Mouse (Mus musculus): ENCODE results near the gene Apba1. TPM values are rescaled to one million over a fixed set of nuclear protein-coding genes. Genes with fewer than 3 reads are reported as not detected.

The Apba1 gene
- polyA plus RNA-seq, 1 experiment from 2014 or later, result 0.40 TPM

- ATAC-seq (replicated peaks; ENCODE audit: insufficient number of reproducible peaks, low FRiP score, low TSS enrichment), result no peak
- Histone ChIP-seq H3K4me1 (ENCODE audit: control insufficient read depth, insufficient read depth, low read length) (no peaks in the 10 kb centered on the region), H3K36me3 (ENCODE audit: control insufficient read depth, insufficient read depth, low read length) (no peaks in the 10 kb centered on the region), H3K9ac (ENCODE audit: low read depth, low read length) (no peak overlapping the region), H3K27ac (ENCODE audit: low read depth, low read length) (no peak overlapping the region), H3K4me2 (no peak overlapping the region), H3K9me3 (replicated peaks; ENCODE audit: control insufficient read depth, low read length) (no peaks in the 10 kb centered on the region), H3K4me3 (ENCODE audit: low read depth, low read length) (no peak overlapping the region), H3K27me3 (ENCODE audit: control insufficient read depth, insufficient read depth, low read length) (no peaks in the 10 kb centered on the region)
- WGBS (ENCODE audit: insufficient replicate concordance), result 59% methylated on average over 14 of the region's 14 CpGs
Observed at GRCm38 (mm10) chr19:23833685-23834682, 75.3 kb downstream of the Apba1 start.

DNA sequence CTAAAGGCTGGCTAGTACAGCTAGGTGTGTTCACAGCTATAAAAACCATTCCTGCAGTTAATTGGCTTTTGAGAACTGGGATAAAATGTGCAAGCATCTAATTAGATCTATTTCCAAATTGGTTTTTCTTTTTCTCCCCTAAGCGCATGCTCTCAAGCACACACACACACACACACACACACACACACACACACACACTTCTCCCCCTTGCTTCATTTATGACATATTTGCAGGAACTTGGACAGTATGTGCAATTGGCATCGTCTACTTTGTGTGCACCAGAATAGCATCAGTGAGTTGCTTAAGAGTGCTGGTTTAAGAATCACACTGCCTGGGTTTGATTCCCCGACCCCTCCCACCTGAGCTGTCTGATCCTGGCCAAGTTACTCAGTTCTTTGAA is 76.0 kb downstream of the Apba1 start:
- H3K4me3 ChIP-seq (ENCODE audit: low read depth, low read length), result no peak overlapping the region
- H3K4me2 ChIP-seq, result no peak overlapping the region
- no peak overlapping the region for H3K27ac ChIP-seq (ENCODE audit: low read depth, low read length)
- H3K27me3 ChIP-seq (ENCODE audit: control insufficient read depth, insufficient read depth, low read length), result no peaks in the 10 kb centered on the region
- H3K4me1 ChIP-seq (ENCODE audit: control insufficient read depth, insufficient read depth, low read length), result no peaks in the 10 kb centered on the region
- H3K36me3 ChIP-seq (ENCODE audit: control insufficient read depth, insufficient read depth, low read length), result no peaks in the 10 kb centered on the region
- 84% methylated on average over 3 of the region's 3 CpGs for WGBS (ENCODE audit: insufficient replicate concordance)
- H3K9ac ChIP-seq (ENCODE audit: low read depth, low read length), result no peak overlapping the region
- ATAC-seq (replicated peaks; ENCODE audit: insufficient number of reproducible peaks, low FRiP score, low TSS enrichment), result no peak
- H3K9me3 ChIP-seq (replicated peaks; ENCODE audit: control insufficient read depth, low read length), result no peaks in the 10 kb centered on the region

- Histone ChIP-seq H3K27ac (ENCODE audit: low read depth, low read length) (no peak overlapping the region), H3K4me2 (no peak overlapping the region), H3K9me3 (replicated peaks; ENCODE audit: control insufficient read depth, low read length) (no peaks in the 10 kb centered on the region), H3K9ac (ENCODE audit: low read depth, low read length) (no peak overlapping the region), H3K4me3 (ENCODE audit: low read depth, low read length) (no peak overlapping the region), H3K27me3 (ENCODE audit: control insufficient read depth, insufficient read depth, low read length) (no peaks in the 10 kb centered on the region), H3K4me1 (ENCODE audit: control insufficient read depth, insufficient read depth, low read length) (no peaks in the 10 kb centered on the region), H3K36me3 (ENCODE audit: control insufficient read depth, insufficient read depth, low read length) (no peaks in the 10 kb centered on the region)
- ATAC-seq (replicated peaks; ENCODE audit: insufficient number of reproducible peaks, low FRiP score, low TSS enrichment), result no peak
- 77% methylated on average over 7 of the region's 7 CpGs for WGBS (ENCODE audit: insufficient replicate concordance)
Observed at GRCm38 (mm10) chr19:23855832-23856231, 97.1 kb downstream of the Apba1 start.

- Histone ChIP-seq H3K4me2 (no peak overlapping the region), H3K4me1 (ENCODE audit: control insufficient read depth, insufficient read depth, low read length) (no peaks in the 10 kb centered on the region), H3K9me3 (replicated peaks; ENCODE audit: control insufficient read depth, low read length) (no peaks in the 10 kb centered on the region), H3K9ac (ENCODE audit: low read depth, low read length) (no peak overlapping the region), H3K27ac (ENCODE audit: low read depth, low read length) (no peak overlapping the region), H3K27me3 (ENCODE audit: control insufficient read depth, insufficient read depth, low read length) (no peaks in the 10 kb centered on the region), H3K4me3 (ENCODE audit: low read depth, low read length) (no peak overlapping the region), H3K36me3 (ENCODE audit: control insufficient read depth, insufficient read depth, low read length) (no peaks in the 10 kb centered on the region)
- ATAC-seq (replicated peaks; ENCODE audit: insufficient number of reproducible peaks, low FRiP score, low TSS enrichment), result no peak
- 89% methylated on average over 4 of the region's 4 CpGs for WGBS (ENCODE audit: insufficient replicate concordance)
Observed at GRCm38 (mm10) chr19:23858091-23858490, 99.4 kb downstream of the Apba1 start.

DNA sequence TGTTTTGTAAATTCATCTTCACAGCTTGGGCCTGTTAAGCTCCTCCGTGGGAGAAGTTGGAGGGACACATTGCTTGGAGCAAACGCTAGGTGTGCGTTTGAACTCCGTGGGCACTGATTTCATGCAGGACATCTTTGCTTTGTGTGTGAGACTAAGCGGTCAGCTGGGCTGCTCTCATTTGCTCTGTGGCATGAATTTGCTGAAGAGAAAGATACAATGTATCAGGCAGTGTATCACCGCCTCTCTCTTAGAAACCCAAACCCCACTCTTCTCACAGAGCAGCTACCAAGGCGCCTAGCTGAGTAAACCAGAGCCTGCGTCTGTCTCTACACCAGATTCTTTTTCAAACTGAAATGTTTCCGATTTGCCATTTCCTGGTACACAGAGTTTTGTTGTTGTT is 100.1 kb downstream of the Apba1 start:
- Histone ChIP-seq H3K4me3 (ENCODE audit: low read depth, low read length) (no peak overlapping the region), H3K4me1 (ENCODE audit: control insufficient read depth, insufficient read depth, low read length) (no peaks in the 10 kb centered on the region), H3K36me3 (ENCODE audit: control insufficient read depth, insufficient read depth, low read length) (no peaks in the 10 kb centered on the region), H3K9me3 (replicated peaks; ENCODE audit: control insufficient read depth, low read length) (no peaks in the 10 kb centered on the region), H3K27me3 (ENCODE audit: control insufficient read depth, insufficient read depth, low read length) (no peaks in the 10 kb centered on the region), H3K9ac (ENCODE audit: low read depth, low read length) (no peak overlapping the region), H3K4me2 (no peak overlapping the region), H3K27ac (ENCODE audit: low read depth, low read length) (no peak overlapping the region)
- no peak for ATAC-seq (replicated peaks; ENCODE audit: insufficient number of reproducible peaks, low FRiP score, low TSS enrichment)
- WGBS (ENCODE audit: insufficient replicate concordance), result 84% methylated on average over 9 of the region's 9 CpGs

GRCm38 (mm10) chr19:23860151-23860820 is 101.6 kb downstream of the Apba1 start:
- H3K4me3 ChIP-seq (ENCODE audit: low read depth, low read length), result no peak overlapping the region
- H3K27ac ChIP-seq (ENCODE audit: low read depth, low read length), result no peak overlapping the region
- no peaks in the 10 kb centered on the region for H3K9me3 ChIP-seq (replicated peaks; ENCODE audit: control insufficient read depth, low read length)
- H3K4me1 ChIP-seq (ENCODE audit: control insufficient read depth, insufficient read depth, low read length), result no peaks in the 10 kb centered on the region
- H3K36me3 ChIP-seq (ENCODE audit: control insufficient read depth, insufficient read depth, low read length), result no peaks in the 10 kb centered on the region
- ATAC-seq (replicated peaks; ENCODE audit: insufficient number of reproducible peaks, low FRiP score, low TSS enrichment), result no peak
- WGBS (ENCODE audit: insufficient replicate concordance), result 29% methylated on average over 13 of the region's 13 CpGs
- no peak overlapping the region for H3K9ac ChIP-seq (ENCODE audit: low read depth, low read length)
- H3K27me3 ChIP-seq (ENCODE audit: control insufficient read depth, insufficient read depth, low read length), result no peaks in the 10 kb centered on the region
- H3K4me2 ChIP-seq, result no peak overlapping the region

GRCm38 (mm10) chr19:23862736-23863135 is 104.0 kb downstream of the Apba1 start:
- no peak overlapping the region for H3K9ac ChIP-seq (ENCODE audit: low read depth, low read length)
- H3K4me1 ChIP-seq (ENCODE audit: control insufficient read depth, insufficient read depth, low read length), result no peaks in the 10 kb centered on the region
- H3K4me2 ChIP-seq, result no peak overlapping the region
- H3K27ac ChIP-seq (ENCODE audit: low read depth, low read length), result no peak overlapping the region
- H3K36me3 ChIP-seq (ENCODE audit: control insufficient read depth, insufficient read depth, low read length), result no peaks in the 10 kb centered on the region
- H3K4me3 ChIP-seq (ENCODE audit: low read depth, low read length), result no peak overlapping the region
- 48% methylated on average over 4 of the region's 4 CpGs for WGBS (ENCODE audit: insufficient replicate concordance)
- H3K27me3 ChIP-seq (ENCODE audit: control insufficient read depth, insufficient read depth, low read length), result no peaks in the 10 kb centered on the region
- no peak for ATAC-seq (replicated peaks; ENCODE audit: insufficient number of reproducible peaks, low FRiP score, low TSS enrichment)
- H3K9me3 ChIP-seq (replicated peaks; ENCODE audit: control insufficient read depth, low read length), result no peaks in the 10 kb centered on the region

- Histone ChIP-seq H3K9me3 (replicated peaks; ENCODE audit: control insufficient read depth, low read length) (no peaks in the 10 kb centered on the region), H3K4me2 (no peak overlapping the region), H3K9ac (ENCODE audit: low read depth, low read length) (no peak overlapping the region), H3K4me3 (ENCODE audit: low read depth, low read length) (no peak overlapping the region), H3K27ac (ENCODE audit: low read depth, low read length) (no peak overlapping the region), H3K36me3 (ENCODE audit: control insufficient read depth, insufficient read depth, low read length) (no peaks in the 10 kb centered on the region), H3K4me1 (ENCODE audit: control insufficient read depth, insufficient read depth, low read length) (no peaks in the 10 kb centered on the region), H3K27me3 (ENCODE audit: control insufficient read depth, insufficient read depth, low read length) (no peaks in the 10 kb centered on the region)
- no peak for ATAC-seq (replicated peaks; ENCODE audit: insufficient number of reproducible peaks, low FRiP score, low TSS enrichment)
- 74% methylated on average over 3 of the region's 3 CpGs for WGBS (ENCODE audit: insufficient replicate concordance)
Observed at GRCm38 (mm10) chr19:23863959-23864358, 105.3 kb downstream of the Apba1 start.

Data from heart, embryonic 11.5 days (tissue).